Mouse (Mus musculus) kidney, embryonic 16.5 days (tissue): Measurements from ENCODE around the gene Hcn3. TPM values are rescaled to one million over a fixed set of nuclear protein-coding genes. Genes with fewer than 3 reads are reported as not detected.

Experiments
- ATAC-seq: fragments of 200-750 bp; cut with Nextera tagmentation; 2 replicates; pipeline ENCODE4 v1.8.0; 2017; ENCODE audit warnings: moderate TSS enrichment; ENCODE audit not compliant: low FRiP score, low TSS enrichment
- H3K27ac ChIP-seq: fragments of 300-500 bp; sonication (generic); 2 replicates; pipeline ENCODE4 v1.5.1; 2014; ENCODE audit warnings: low read length
- H3K27me3 ChIP-seq: fragments of 300-500 bp; sonication (generic); 2 replicates; pipeline ENCODE4 v1.6.1; 2014; ENCODE audit warnings: low read length, control low read depth, mixed read lengths; ENCODE audit not compliant: insufficient read depth
- H3K36me3 ChIP-seq: fragments of 300-500 bp; sonication (generic); 2 replicates; pipeline ENCODE4 v1.6.1; 2014; ENCODE audit warnings: low read length, control low read depth, mixed read lengths; ENCODE audit not compliant: insufficient read depth
- H3K4me1 ChIP-seq: fragments of 300-500 bp; sonication (generic); 2 replicates; pipeline ENCODE4 v1.6.1; 2014; ENCODE audit warnings: low read length, control low read depth, mixed read lengths; ENCODE audit not compliant: insufficient read depth
- H3K4me2 ChIP-seq: fragments of 300-500 bp; sonication (generic); replicated peaks from 2 replicates; pipeline ENCODE4 v1.6.1; 2014; ENCODE audit warnings: low read depth, low read length
- H3K4me3 ChIP-seq: fragments of 300-500 bp; sonication (generic); 2 replicates; pipeline ENCODE4 v1.5.1; 2014; ENCODE audit warnings: mild to moderate bottlenecking, low read length
- H3K9ac ChIP-seq: fragments of 300-500 bp; sonication (generic); replicated peaks from 2 replicates; pipeline ENCODE4 v1.6.1; 2014; ENCODE audit warnings: low read length
- H3K9me3 ChIP-seq: fragments of 300-500 bp; sonication (generic); 2 replicates; pipeline ENCODE4 v1.6.1; 2016; ENCODE audit warnings: low read length, control low read depth
- WGBS: fragments of 180-500 bp; shearing (Covaris S2); extraction: QIAGEN DNeasy Blood & Tissue Kit; methylation state at CpG from one replicate; pipeline ENCODE4 v1.1.7; 2014; 5-methylcytosine and 5-hydroxymethylcytosine counted together
- polyA plus RNA-seq: library from polyadenylated mRNA; unstranded; fragments of >200 nt; fragmentation: Nextera tagmentation; extraction: Ambion mirVana; gene quantifications from 2 replicates; pipeline ENCODE4 v1.2.1, GENCODE M21; 2015

The Hcn3 gene
- polyA plus RNA-seq = 1.8 and 2.0 TPM in 2 replicates

GRCm38 (mm10) chr3:89159616-89160344 is at the start of gene Hcn3:
Gene Hcn3, minus strand, starts transcription at chr3:89160196.
- Histone ChIP-seq H3K4me2 (peak within 1 kb of the TSS; percentile 99), H3K9me3 (no peaks in the 10 kb centered on the region), H3K4me3 (peak within 1 kb of the TSS; percentile 63), H3K27ac (no peak within 1 kb of the TSS), H3K36me3 (no peaks in the 10 kb centered on the region), H3K9ac (peak within 1 kb of the TSS; percentile 65), H3K27me3 (peaks cover 10% of the 10 kb centered on the region), H3K4me1 (peaks cover 19% of the 10 kb centered on the region)
- ATAC-seq = peak; percentile 74; the same call in 1 of the 2 replicates
- WGBS = under 1% methylated on average over 50 of the region's 66 CpGs

GRCm38 (mm10) chr3:89209731-89210130 is 49.7 kb upstream of the Hcn3 start:
- Histone ChIP-seq H3K9me3 (no peaks in the 10 kb centered on the region), H3K36me3 (peaks cover 40% of the 10 kb centered on the region), H3K4me3 (no peak overlapping the region), H3K4me1 (peaks cover 22% of the 10 kb centered on the region), H3K4me2 (no peak overlapping the region), H3K9ac (no peak overlapping the region), H3K27me3 (no peaks in the 10 kb centered on the region), H3K27ac (peak overlapping the region; percentile 23; the same call in 1 of the 2 replicates)
- no peak for ATAC-seq
- 86% methylated on average over 7 of the region's 7 CpGs for WGBS

DNA sequence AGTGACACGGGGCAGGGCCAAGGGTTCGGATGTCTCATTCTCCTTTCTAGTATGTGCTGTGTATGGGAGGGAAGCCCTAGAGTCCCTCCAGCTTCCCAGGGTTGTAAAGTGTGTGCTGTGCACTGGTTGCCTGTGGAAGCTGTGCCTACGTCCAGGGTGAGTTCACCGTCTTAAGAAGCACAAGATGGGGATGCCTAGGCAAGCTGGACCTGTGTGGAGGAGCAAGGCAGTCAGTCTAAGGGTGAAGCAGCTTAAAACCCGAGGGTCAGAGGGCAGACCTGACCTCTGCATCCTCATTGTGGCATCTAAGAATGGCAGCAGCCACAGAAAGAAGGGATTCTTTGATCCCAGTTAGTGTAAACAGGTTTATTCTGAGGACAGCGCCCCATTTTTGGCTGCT is 48.7 kb upstream of the Hcn3 start:
- Histone ChIP-seq H3K4me1 (peaks cover 16% of the 10 kb centered on the region), H3K4me2 (no peak overlapping the region), H3K4me3 (no peak overlapping the region), H3K27ac (no peak overlapping the region), H3K36me3 (peaks cover 40% of the 10 kb centered on the region), H3K27me3 (no peaks in the 10 kb centered on the region), H3K9ac (no peak overlapping the region), H3K9me3 (no peaks in the 10 kb centered on the region)
- 86% methylated on average over 6 of the region's 6 CpGs for WGBS
- no peak for ATAC-seq

DNA sequence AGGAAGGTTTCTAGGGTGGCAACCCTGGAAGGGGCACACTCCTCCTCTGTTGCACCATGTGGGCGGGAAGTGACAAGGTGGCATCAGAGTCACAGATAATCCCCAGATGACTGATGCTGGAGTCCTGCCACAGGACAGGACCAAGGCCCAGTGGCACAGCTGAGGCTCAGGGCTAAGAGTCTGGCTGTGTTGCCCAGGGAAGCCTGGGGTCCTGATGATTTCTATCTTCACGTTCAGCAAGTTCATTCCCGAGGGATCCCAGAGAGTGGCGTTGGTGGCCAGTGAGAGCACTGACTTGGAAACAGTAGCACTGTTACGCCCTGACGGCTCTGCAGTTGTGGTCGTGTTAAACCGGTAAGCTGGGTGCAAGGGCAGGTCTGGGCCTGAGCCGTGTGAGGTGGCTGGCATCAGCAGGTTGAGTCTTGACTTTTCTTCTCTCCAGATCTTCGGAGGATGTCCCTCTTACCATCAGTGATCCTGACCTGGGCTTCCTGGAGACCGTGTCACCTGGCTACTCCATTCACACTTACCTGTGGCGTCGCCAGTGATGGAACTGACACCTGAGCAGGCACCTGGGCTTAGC is 48.2 kb upstream of the Hcn3 start:
- H3K4me2 ChIP-seq = no peak overlapping the region
- 83% methylated on average over 13 of the region's 13 CpGs for WGBS
- H3K9ac ChIP-seq = no peak overlapping the region
- H3K4me3 ChIP-seq = no peak overlapping the region
- peaks cover 40% of the 10 kb centered on the region for H3K36me3 ChIP-seq
- ATAC-seq = no peak
- H3K27me3 ChIP-seq = no peaks in the 10 kb centered on the region
- H3K4me1 ChIP-seq = peaks cover 18% of the 10 kb centered on the region
- no peaks in the 10 kb centered on the region for H3K9me3 ChIP-seq
- H3K27ac ChIP-seq = no peak overlapping the region

DNA sequence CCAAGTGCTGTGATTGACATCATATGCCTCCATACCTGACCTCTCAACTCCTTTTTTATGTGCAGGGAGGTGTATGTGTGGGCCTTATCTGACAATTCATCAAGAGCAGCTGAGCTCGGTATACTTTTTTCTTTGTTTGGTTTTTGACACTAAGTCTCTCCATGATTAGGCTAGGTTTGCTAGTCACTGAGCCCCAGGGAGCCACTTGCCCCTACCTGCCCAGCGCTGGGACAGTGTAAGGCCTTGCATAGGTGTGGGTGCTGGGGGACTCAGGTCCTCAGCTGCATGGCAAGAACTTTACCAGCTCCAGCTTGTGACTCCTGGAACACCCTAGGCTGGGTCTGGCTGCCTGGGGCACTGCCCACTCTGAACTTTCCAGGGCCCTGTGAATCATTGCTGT is 46.7 kb upstream of the Hcn3 start:
- H3K27ac ChIP-seq = no peak overlapping the region
- no peaks in the 10 kb centered on the region for H3K9me3 ChIP-seq
- no peak overlapping the region for H3K9ac ChIP-seq
- H3K4me1 ChIP-seq = peaks cover 12% of the 10 kb centered on the region
- H3K4me2 ChIP-seq = no peak overlapping the region
- peaks cover 40% of the 10 kb centered on the region for H3K36me3 ChIP-seq
- no peak for ATAC-seq
- H3K27me3 ChIP-seq = no peaks in the 10 kb centered on the region
- 72% methylated on average over 2 of the region's 2 CpGs for WGBS
- H3K4me3 ChIP-seq = no peak overlapping the region

DNA sequence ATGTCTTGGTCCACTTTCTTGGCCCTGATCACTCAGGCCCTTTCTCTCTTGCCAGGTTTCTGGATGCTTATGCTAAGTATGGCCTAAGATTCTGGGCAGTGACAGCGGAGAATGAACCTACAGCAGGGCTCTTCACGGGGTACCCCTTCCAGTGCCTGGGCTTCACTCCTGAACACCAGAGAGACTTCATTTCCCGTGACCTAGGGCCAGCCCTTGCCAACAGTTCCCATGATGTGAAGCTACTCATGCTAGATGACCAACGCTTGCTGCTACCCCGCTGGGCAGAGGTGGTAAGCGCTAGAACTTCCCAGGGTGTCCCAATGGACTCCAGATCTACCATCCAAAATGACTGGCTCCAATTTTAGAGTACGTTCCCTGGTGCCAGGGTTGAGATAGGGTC is 46.1 kb upstream of the Hcn3 start:
- peaks cover 40% of the 10 kb centered on the region for H3K36me3 ChIP-seq
- H3K4me2 ChIP-seq = no peak overlapping the region
- H3K9ac ChIP-seq = no peak overlapping the region
- no peak overlapping the region for H3K4me3 ChIP-seq
- H3K27me3 ChIP-seq = no peaks in the 10 kb centered on the region
- WGBS = 90% methylated on average over 7 of the region's 7 CpGs
- H3K27ac ChIP-seq = no peak overlapping the region
- peaks cover 12% of the 10 kb centered on the region for H3K4me1 ChIP-seq
- ATAC-seq = no peak
- H3K9me3 ChIP-seq = no peaks in the 10 kb centered on the region

DNA sequence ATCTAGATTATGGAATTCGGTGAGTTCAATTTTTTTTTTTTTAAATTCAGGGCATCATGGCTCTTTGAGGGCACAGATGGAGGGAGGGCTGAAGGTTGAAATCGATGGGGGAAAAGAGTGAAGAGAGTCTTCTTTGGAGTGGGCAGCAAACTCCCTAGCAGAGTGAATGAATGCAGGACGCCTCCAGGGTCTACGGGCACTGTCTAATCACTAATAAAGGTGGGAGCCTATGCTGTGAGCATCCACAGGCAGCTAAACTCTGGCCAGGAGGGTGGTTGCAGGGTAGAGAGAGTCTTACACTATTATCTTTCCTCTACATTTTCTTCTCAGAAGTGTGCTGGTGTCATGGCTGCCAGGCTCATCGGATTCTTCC is 43.1 kb upstream of the Hcn3 start:
- no peak overlapping the region for H3K27ac ChIP-seq
- peaks cover 5% of the 10 kb centered on the region for H3K4me1 ChIP-seq
- H3K27me3 ChIP-seq = no peaks in the 10 kb centered on the region
- H3K9me3 ChIP-seq = no peaks in the 10 kb centered on the region
- peaks cover 19% of the 10 kb centered on the region; the same call in 1 of the 2 replicates for H3K36me3 ChIP-seq
- peak overlapping the region; percentile 64 for H3K4me3 ChIP-seq
- H3K9ac ChIP-seq = peak overlapping the region; percentile 67
- WGBS = 37% methylated on average over 5 of the region's 5 CpGs
- H3K4me2 ChIP-seq = peak overlapping the region; percentile 75
- no peak for ATAC-seq

DNA sequence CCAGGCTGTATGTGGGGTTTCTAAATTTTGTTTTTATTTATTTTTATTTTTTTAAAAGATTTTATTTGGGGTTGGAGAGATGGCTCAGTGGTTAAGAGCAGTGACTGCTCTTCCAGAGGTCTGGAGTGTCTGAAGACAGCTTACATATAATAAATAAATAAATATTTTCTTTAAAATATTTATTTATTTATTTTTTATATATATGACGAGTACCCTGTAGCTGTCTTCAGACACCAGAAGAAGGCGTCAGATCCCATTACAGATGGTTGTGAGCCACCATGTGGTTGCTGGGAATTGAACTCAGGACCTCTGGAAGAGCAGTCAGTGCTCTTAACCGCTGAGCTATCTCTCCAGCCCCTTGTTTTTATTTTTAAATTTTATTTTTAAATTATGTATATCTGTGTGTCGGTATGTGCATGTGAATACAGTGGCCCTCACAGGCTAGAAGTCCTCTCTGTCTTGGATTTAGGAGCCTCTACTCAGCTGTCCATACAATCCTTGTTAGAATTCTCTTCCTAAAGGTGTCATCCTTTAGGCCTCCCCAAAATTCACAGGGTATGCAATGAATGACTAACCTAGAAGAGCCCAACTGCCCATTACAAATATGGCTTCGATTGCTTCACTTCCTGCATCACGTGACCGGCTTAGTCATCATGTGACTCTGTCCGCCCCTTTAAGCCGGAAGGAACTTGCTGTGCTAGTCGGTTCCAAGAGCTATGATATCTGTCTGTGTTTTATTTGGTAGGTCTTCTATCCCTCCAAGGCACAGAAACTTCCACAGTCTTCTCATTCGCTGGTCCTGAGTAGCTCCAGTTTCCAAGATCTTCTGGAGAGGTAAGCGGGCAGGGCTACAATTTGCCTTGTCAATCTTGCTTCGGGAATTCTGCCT is 42.5 kb upstream of the Hcn3 start, which contains the start of gene Gba:
Gene Gba (plus strand): TSS at position 676 of the 889 bp plus-strand sequence.
- Histone ChIP-seq H3K4me3 (peak within 1 kb of the TSS; percentile 64), H3K4me2 (peak within 1 kb of the TSS; percentile 75), H3K36me3 (peaks cover 12% of the 10 kb centered on the region; the same call in 1 of the 2 replicates), H3K9ac (peak within 1 kb of the TSS; percentile 67), H3K9me3 (no peaks in the 10 kb centered on the region), H3K27ac (no peak within 1 kb of the TSS), H3K27me3 (no peaks in the 10 kb centered on the region), H3K4me1 (peaks cover 5% of the 10 kb centered on the region)
- ATAC-seq = peak; percentile 78
- WGBS = 28% methylated on average over 13 of the region's 13 CpGs

DNA sequence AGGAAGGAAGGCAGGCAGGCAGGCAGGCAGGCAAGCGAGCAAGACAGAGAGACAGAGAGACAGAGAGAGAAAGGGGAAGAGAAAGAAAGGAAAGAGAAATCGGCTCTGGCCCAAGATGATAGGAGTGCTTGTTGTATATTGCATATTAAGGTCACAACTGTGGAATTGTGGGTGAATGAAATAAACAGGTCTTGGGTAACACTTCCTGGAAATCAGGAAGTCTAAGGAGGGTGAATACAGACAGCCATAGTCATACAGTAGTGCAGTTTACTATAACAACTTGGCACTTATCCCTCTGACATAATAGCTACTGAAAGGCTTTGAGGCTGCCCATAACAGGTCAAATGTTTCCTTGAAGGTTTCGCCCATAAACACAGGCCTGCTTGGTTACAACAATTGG is 39.8 kb upstream of the Hcn3 start:
- no peak overlapping the region for H3K27ac ChIP-seq
- no peaks in the 10 kb centered on the region for H3K27me3 ChIP-seq
- WGBS = 84% methylated on average over 3 of the region's 3 CpGs

More for the DNA sequence above, 39.8 kb upstream of the Hcn3 start:
- H3K4me3 ChIP-seq = no peak overlapping the region
- H3K9me3 ChIP-seq = no peaks in the 10 kb centered on the region
- H3K4me2 ChIP-seq = no peak overlapping the region
- H3K4me1 ChIP-seq = peaks cover 14% of the 10 kb centered on the region
- no peaks in the 10 kb centered on the region for H3K36me3 ChIP-seq
- no peak for ATAC-seq
- no peak overlapping the region for H3K9ac ChIP-seq
